Mouse (Mus musculus) megakaryocyte, adult 5-6 weeks (primary cell): ENCODE measurements around the gene Apc2. TPM values are rescaled to one million over a fixed set of nuclear protein-coding genes. Genes with fewer than 3 reads are reported as not detected.

Source experiments
- ATAC-seq: 2 replicates; pipeline ENCODE4 v1.8.0; 2016; ENCODE audit warnings: mild to moderate bottlenecking, inconsistent platforms; ENCODE audit not compliant: poor library complexity, severe bottlenecking
- total RNA-seq, 2 experiments: library from RNA; stranded (forward) in 1 of 2; stranded (reverse) in 1 of 2; fragments of 153-499, 151-499 nt in 1 of 2; fragments of 221-1000, 200-1000 nt in 1 of 2; gene quantifications; 2 replicates each; pipeline versions ENCODE4 v1.2.3 to v1.2.4; 2015 to 2017

Gene Apc2
- total RNA-seq, 2 experiments from 2014 or later, result not detected

- no peak for ATAC-seq
Observed at GRCm38 (mm10) chr10:80365736-80366135, 70.0 kb downstream of the Apc2 start.

Other genes with a start within 250 kb of the Apc2 start
- 259 and 303 TPM in 2 replicates for gene Gpx4, start 248.8 kb upstream of the Apc2 start, total RNA-seq (2015)
- gene Gpx4, start 248.8 kb upstream of the Apc2 start, total RNA-seq (2017), result 375 and 378 TPM in 2 replicates
- gene Sbno2, start 190.4 kb upstream of the Apc2 start, total RNA-seq (2015), result 32.4 and 33.0 TPM in 2 replicates
- 41.9 and 46.7 TPM in 2 replicates for gene Sbno2, start 190.4 kb upstream of the Apc2 start, total RNA-seq (2017)
- 58.0 and 60.7 TPM in 2 replicates for gene Stk11, start 180.2 kb upstream of the Apc2 start, total RNA-seq (2015)
- gene Stk11, start 180.2 kb upstream of the Apc2 start, total RNA-seq (2017), result 142 and 146 TPM in 2 replicates
- gene Atp5d, start 157.3 kb upstream of the Apc2 start, total RNA-seq (2015), result 161 and 162 TPM in 2 replicates
- 31.0 and 34.7 TPM in 2 replicates for gene Atp5d, start 157.3 kb upstream of the Apc2 start, total RNA-seq (2017)
- 1.6 and 2.2 TPM in 2 replicates for gene Cbarp, start 155.1 kb upstream of the Apc2 start, total RNA-seq (2015)
- 1.4 TPM in 1 of 2 replicates, not detected in the other for gene Cbarp, start 155.1 kb upstream of the Apc2 start, total RNA-seq (2017)
- 29.5 and 29.6 TPM in 2 replicates for gene Midn, start 147.7 kb upstream of the Apc2 start, total RNA-seq (2015)
- gene Midn, start 147.7 kb upstream of the Apc2 start, total RNA-seq (2017), result 22.4 and 36.1 TPM in 2 replicates
- 11.7 and 13.8 TPM in 2 replicates for gene Cirbp, start 130.0 kb upstream of the Apc2 start, total RNA-seq (2015)
- 29.3 and 32.1 TPM in 2 replicates for gene Cirbp, start 130.0 kb upstream of the Apc2 start, total RNA-seq (2017)
- gene 1600002K03Rik, start 123.0 kb upstream of the Apc2 start, total RNA-seq (2015), result 19.3 and 21.0 TPM in 2 replicates
- 18.8 and 20.9 TPM in 2 replicates for gene 1600002K03Rik, start 123.0 kb upstream of the Apc2 start, total RNA-seq (2017)
- gene Efna2, start 116.5 kb upstream of the Apc2 start, total RNA-seq (2015), result 0.49 TPM in 1 of 2 replicates, not detected in the other
- gene Efna2, start 116.5 kb upstream of the Apc2 start, total RNA-seq (2017), result 0.12 TPM in 1 of 2 replicates, not detected in the other
- 34.0 and 46.2 TPM in 2 replicates for gene Mum1, start 69.5 kb upstream of the Apc2 start, total RNA-seq (2015)
- 40.3 and 45.5 TPM in 2 replicates for gene Mum1, start 69.5 kb upstream of the Apc2 start, total RNA-seq (2017)
- gene Ndufs7, start 46.9 kb upstream of the Apc2 start, total RNA-seq (2015), result 113 and 114 TPM in 2 replicates
- 84.8 and 86.1 TPM in 2 replicates for gene Ndufs7, start 46.9 kb upstream of the Apc2 start, total RNA-seq (2017)
- gene Gamt, start 35.0 kb upstream of the Apc2 start, total RNA-seq (2015), result 6.3 and 6.7 TPM in 2 replicates
- gene Gamt, start 35.0 kb upstream of the Apc2 start, total RNA-seq (2017), result 4.4 and 10.2 TPM in 2 replicates
- gene Dazap1, start 34.5 kb upstream of the Apc2 start, total RNA-seq (2015), result 39.0 and 41.4 TPM in 2 replicates
- 187 and 200 TPM in 2 replicates for gene Dazap1, start 34.5 kb upstream of the Apc2 start, total RNA-seq (2017)
- gene Rps15, start 3.5 kb upstream of the Apc2 start, total RNA-seq (2015), result 1,580 and 1,599 TPM in 2 replicates
- 1,732 and 1,915 TPM in 2 replicates for gene Rps15, start 3.5 kb upstream of the Apc2 start, total RNA-seq (2017)
- gene 2310011J03Rik, start 24.6 kb downstream of the Apc2 start, total RNA-seq (2015), result 25.6 and 27.4 TPM in 2 replicates
- gene 2310011J03Rik, start 24.6 kb downstream of the Apc2 start, total RNA-seq (2017), result 13.8 and 17.8 TPM in 2 replicates
- gene Pcsk4, start 33.5 kb downstream of the Apc2 start, total RNA-seq (2015), result 0.32 and 0.83 TPM in 2 replicates
- gene Pcsk4, start 33.5 kb downstream of the Apc2 start, total RNA-seq (2017), result not detected in 2 replicates
- 0.16 and 0.96 TPM in 2 replicates for gene Reep6, start 34.0 kb downstream of the Apc2 start, total RNA-seq (2015)
- gene Reep6, start 34.0 kb downstream of the Apc2 start, total RNA-seq (2017), result 0.37 TPM in 1 of 2 replicates, not detected in the other
- gene Adamtsl5, start 52.4 kb downstream of the Apc2 start, total RNA-seq (2015), result 0.07 TPM in 1 of 2 replicates, not detected in the other
- gene Adamtsl5, start 52.4 kb downstream of the Apc2 start, total RNA-seq (2017), result not detected in 2 replicates
- not detected in 2 replicates for gene Plk5, start 60.5 kb downstream of the Apc2 start, total RNA-seq (2015)
- not detected in 2 replicates for gene Plk5, start 60.5 kb downstream of the Apc2 start, total RNA-seq (2017)
- 2.4 and 2.6 TPM in 2 replicates for gene Mex3d, start 91.7 kb downstream of the Apc2 start, total RNA-seq (2015)
- 2.6 and 5.0 TPM in 2 replicates for gene Mex3d, start 91.7 kb downstream of the Apc2 start, total RNA-seq (2017)
- 38.8 and 40.6 TPM in 2 replicates for gene Mbd3, start 103.6 kb downstream of the Apc2 start, total RNA-seq (2015)
- gene Mbd3, start 103.6 kb downstream of the Apc2 start, total RNA-seq (2017), result 39.8 and 40.0 TPM in 2 replicates
- gene Uqcr11, start 110.9 kb downstream of the Apc2 start, total RNA-seq (2015), result 107 and 108 TPM in 2 replicates
- 122 and 129 TPM in 2 replicates for gene Uqcr11, start 110.9 kb downstream of the Apc2 start, total RNA-seq (2017)
- 17.2 and 20.3 TPM in 2 replicates for gene Tcf3, start 137.7 kb downstream of the Apc2 start, total RNA-seq (2015)
- 22.4 and 24.2 TPM in 2 replicates for gene Tcf3, start 137.7 kb downstream of the Apc2 start, total RNA-seq (2017)
- not detected in 2 replicates for gene Onecut3, start 198.9 kb downstream of the Apc2 start, total RNA-seq (2015)
- not detected in 2 replicates for gene Onecut3, start 198.9 kb downstream of the Apc2 start, total RNA-seq (2017)
- not detected in 2 replicates for gene Atp8b3, start 243.1 kb downstream of the Apc2 start, total RNA-seq (2015)
- gene Atp8b3, start 243.1 kb downstream of the Apc2 start, total RNA-seq (2017), result not detected in 2 replicates